Mouse (Mus musculus) liver, postnatal 0 days (tissue): ENCODE data around the gene Fam3a.

Experiments used
- CTCF ChIP-seq: sonication (generic); IDR thresholded peaks from 2 replicates; pipeline ENCODE4 v1.5.1; 2016; ENCODE audit warnings: antibody characterized with exemption, low read depth
- EP300 ChIP-seq: IDR thresholded peaks from 2 replicates; pipeline ENCODE4 v1.6.1; 2016; ENCODE audit warnings: antibody characterized with exemption, low read depth, mild to moderate bottlenecking

GRCm38 (mm10) chrX:74428826-74429276 is 35.8 kb upstream of the Fam3a start, which contains the start of gene G6pdx:
- TF ChIP-seq CTCF = peak; percentile 58
- no peak for TF ChIP-seq EP300
